Mouse (Mus musculus) midbrain, embryonic 13.5 days (tissue): ENCODE data around the gene Degs2. TPM values are rescaled to one million over a fixed set of nuclear protein-coding genes. Genes with fewer than 3 reads are reported as not detected.

ENCODE experiments used
- ATAC-seq: fragments of 200-750 bp; cut with Nextera tagmentation; 2 replicates; pipeline ENCODE4 v1.8.0; 2017; ENCODE audit warnings: mild to moderate bottlenecking, moderate TSS enrichment, moderate library complexity
- H3K27ac ChIP-seq: fragments of 300-500 bp; sonication (generic); 2 replicates; pipeline ENCODE4 v1.5.1; 2015; ENCODE audit warnings: inconsistent platforms, mild to moderate bottlenecking, moderate library complexity
- H3K27me3 ChIP-seq: fragments of 300-500 bp; sonication (generic); 2 replicates; pipeline ENCODE4 v1.6.1; 2015; ENCODE audit warnings: mild to moderate bottlenecking, inconsistent platforms
- H3K36me3 ChIP-seq: fragments of 300-500 bp; sonication (generic); 2 replicates; pipeline ENCODE4 v1.6.1; 2015; ENCODE audit warnings: mild to moderate bottlenecking, inconsistent platforms
- H3K4me1 ChIP-seq: fragments of 300-500 bp; sonication (generic); replicated peaks from 2 replicates; pipeline ENCODE4 v1.6.1; 2015; ENCODE audit warnings: inconsistent platforms
- H3K4me2 ChIP-seq: fragments of 300-500 bp; sonication (generic); replicated peaks from 2 replicates; pipeline ENCODE4 v1.6.1; 2015; ENCODE audit warnings: moderate library complexity, mild to moderate bottlenecking, inconsistent platforms
- H3K4me3 ChIP-seq: fragments of 300-500 bp; sonication (generic); replicated peaks from 2 replicates; pipeline ENCODE4 v1.5.1; 2015; ENCODE audit warnings: mild to moderate bottlenecking, inconsistent platforms
- H3K9ac ChIP-seq: fragments of 300-500 bp; sonication (generic); replicated peaks from 2 replicates; pipeline ENCODE4 v1.6.1; 2015; ENCODE audit warnings: mild to moderate bottlenecking, inconsistent platforms
- H3K9me3 ChIP-seq: fragments of 300-500 bp; sonication (generic); 2 replicates; pipeline ENCODE4 v1.6.1; 2016; ENCODE audit warnings: mild to moderate bottlenecking, inconsistent platforms
- WGBS: fragments of 180-500 bp; shearing (Covaris S2); methylation state at CpG from one replicate; pipeline ENCODE4 v1.1.7; 2015; 5-methylcytosine and 5-hydroxymethylcytosine counted together
- polyA plus RNA-seq: library from polyadenylated mRNA; unstranded; fragments of >200 nt; fragmentation: Nextera tagmentation; extraction: Ambion mirVana; gene quantifications from 2 replicates; pipeline ENCODE4 v1.2.1, GENCODE M21; 2015

Gene Degs2
- 3.0 and 3.8 TPM in 2 replicates for polyA plus RNA-seq

DNA sequence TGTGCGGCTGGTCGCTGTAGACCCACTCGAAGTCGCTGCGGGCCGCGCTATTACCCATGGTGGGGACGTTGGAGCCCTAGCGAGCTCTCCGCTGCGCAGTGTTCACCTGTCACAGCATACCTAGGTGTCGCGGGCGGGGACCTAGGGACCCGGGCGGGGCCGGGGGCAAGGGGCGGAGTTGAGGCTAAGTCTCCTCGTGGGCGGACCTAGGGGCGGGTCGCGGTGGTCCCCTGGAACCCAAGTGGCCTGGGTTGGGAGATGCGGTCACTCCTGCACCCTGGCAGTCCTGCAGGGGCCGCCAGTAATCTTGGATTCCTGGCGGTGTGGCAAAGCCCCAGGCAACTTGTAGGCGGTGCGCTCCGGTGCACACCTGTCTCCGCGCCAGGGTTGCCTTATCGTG lies at the start of gene Degs2:
TSS of gene Degs2 (minus strand) at position 131 of the 400 bp plus-strand sequence.
- Histone ChIP-seq H3K4me1 (peaks cover 11% of the 10 kb centered on the region), H3K9me3 (no peaks in the 10 kb centered on the region), H3K27ac (no peak within 1 kb of the TSS), H3K36me3 (no peaks in the 10 kb centered on the region), H3K4me2 (peak within 1 kb of the TSS; percentile 50), H3K4me3 (peak within 1 kb of the TSS; percentile 22), H3K9ac (no peak within 1 kb of the TSS), H3K27me3 (peaks cover 52% of the 10 kb centered on the region)
- peak; percentile 61; the same call in 1 of the 2 replicates for ATAC-seq
- 1% methylated on average over 32 of the region's 32 CpGs for WGBS

- Histone ChIP-seq H3K27ac (no peak overlapping the region), H3K4me3 (no peak overlapping the region), H3K9ac (no peak overlapping the region), H3K4me1 (0 out of 2 replicates have a peak, but pooled peaks cover 2% of the 10 kb centered on the region), H3K4me2 (no peak overlapping the region), H3K36me3 (no peaks in the 10 kb centered on the region), H3K9me3 (no peaks in the 10 kb centered on the region), H3K27me3 (no peaks in the 10 kb centered on the region)
- 28% methylated on average over 9 of the region's 9 CpGs for WGBS
- ATAC-seq = no peak
These were observed 49.7 kb upstream of the Degs2 start for GRCm38 (mm10) chr12:108751790-108752189.

GRCm38 (mm10) chr12:108750226-108750625 lies 48.1 kb upstream of the Degs2 start:
- Histone ChIP-seq H3K4me1 (0 out of 2 replicates have a peak, but pooled peaks cover 2% of the 10 kb centered on the region), H3K9ac (no peak overlapping the region), H3K4me2 (no peak overlapping the region), H3K4me3 (no peak overlapping the region), H3K36me3 (no peaks in the 10 kb centered on the region), H3K9me3 (no peaks in the 10 kb centered on the region), H3K27me3 (no peaks in the 10 kb centered on the region), H3K27ac (no peak overlapping the region)
- no peak for ATAC-seq
- 82% methylated on average over 3 of the region's 3 CpGs for WGBS

GRCm38 (mm10) chr12:108749454-108749853 lies 47.3 kb upstream of the Degs2 start:
- WGBS = 90% methylated on average over 9 of the region's 9 CpGs
- H3K9ac ChIP-seq = no peak overlapping the region
- no peak for ATAC-seq
- H3K4me3 ChIP-seq = no peak overlapping the region
- H3K36me3 ChIP-seq = no peaks in the 10 kb centered on the region
- no peak overlapping the region for H3K27ac ChIP-seq
- no peaks in the 10 kb centered on the region for H3K27me3 ChIP-seq
- H3K4me2 ChIP-seq = no peak overlapping the region
- H3K4me1 ChIP-seq = 0 out of 2 replicates have a peak, but pooled peaks cover 2% of the 10 kb centered on the region
- H3K9me3 ChIP-seq = no peaks in the 10 kb centered on the region

GRCm38 (mm10) chr12:108749019-108749418 lies 46.9 kb upstream of the Degs2 start:
- no peak for ATAC-seq
- Histone ChIP-seq H3K4me1 (0 out of 2 replicates have a peak, but pooled peaks cover 2% of the 10 kb centered on the region), H3K27me3 (no peaks in the 10 kb centered on the region), H3K36me3 (no peaks in the 10 kb centered on the region), H3K9ac (no peak overlapping the region), H3K9me3 (no peaks in the 10 kb centered on the region), H3K4me3 (no peak overlapping the region), H3K4me2 (no peak overlapping the region), H3K27ac (no peak overlapping the region)
- WGBS = 53% methylated on average over 6 of the region's 6 CpGs

DNA sequence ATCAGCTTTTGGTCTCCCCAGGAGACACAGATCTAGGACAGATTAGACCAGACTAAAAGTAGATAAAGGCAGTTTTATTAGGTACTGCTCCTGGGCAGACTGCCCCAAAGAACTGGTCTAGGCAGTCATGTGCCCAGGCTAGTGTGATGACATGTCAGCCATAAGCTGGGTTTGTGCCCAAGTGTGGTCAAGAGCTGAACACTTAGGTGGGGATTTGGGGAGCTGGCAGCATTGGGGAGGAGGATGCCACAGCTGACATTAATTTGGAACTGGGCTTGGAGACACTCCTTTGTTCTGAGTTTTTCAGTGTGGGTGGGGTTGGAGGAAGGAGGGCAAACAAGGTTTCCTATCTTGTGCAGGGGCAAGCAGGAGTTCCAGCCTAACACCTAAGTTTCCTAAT lies 43.9 kb upstream of the Degs2 start:
- Histone ChIP-seq H3K4me3 (no peak overlapping the region), H3K4me1 (no peaks in the 10 kb centered on the region), H3K9ac (no peak overlapping the region), H3K9me3 (no peaks in the 10 kb centered on the region), H3K36me3 (no peaks in the 10 kb centered on the region), H3K27me3 (no peaks in the 10 kb centered on the region), H3K27ac (no peak overlapping the region), H3K4me2 (no peak overlapping the region)
- ATAC-seq = no peak

DNA sequence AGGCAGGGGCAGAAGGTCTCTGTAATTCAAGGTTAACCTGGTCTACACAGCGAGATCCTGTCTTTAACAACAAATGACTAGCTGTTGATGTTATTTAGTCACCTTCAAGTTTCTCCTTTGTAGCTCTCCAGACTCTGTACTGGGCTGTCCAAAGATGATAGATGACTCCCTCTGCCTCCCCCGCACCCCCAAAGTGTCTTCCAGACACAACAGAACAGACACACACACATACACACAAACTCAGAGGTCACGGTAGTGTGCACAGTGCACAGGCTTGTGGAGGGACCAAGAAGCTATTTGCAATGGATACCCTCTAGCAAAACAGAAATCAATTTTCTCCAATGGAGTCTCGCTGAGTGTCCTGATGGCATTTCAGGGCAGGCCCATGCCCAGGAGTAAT lies 40.1 kb upstream of the Degs2 start:
- Histone ChIP-seq H3K9me3 (no peaks in the 10 kb centered on the region), H3K27ac (no peak overlapping the region), H3K27me3 (no peaks in the 10 kb centered on the region), H3K9ac (no peak overlapping the region), H3K4me3 (no peak overlapping the region), H3K4me2 (no peak overlapping the region), H3K36me3 (no peaks in the 10 kb centered on the region), H3K4me1 (no peaks in the 10 kb centered on the region)
- no peak for ATAC-seq
- WGBS = 86% methylated on average over 4 of the region's 4 CpGs

GRCm38 (mm10) chr12:108741472-108741871 lies 39.4 kb upstream of the Degs2 start:
- Histone ChIP-seq H3K4me3 (no peak overlapping the region), H3K9me3 (no peaks in the 10 kb centered on the region), H3K27ac (no peak overlapping the region), H3K9ac (no peak overlapping the region), H3K4me1 (no peaks in the 10 kb centered on the region), H3K36me3 (no peaks in the 10 kb centered on the region), H3K27me3 (no peaks in the 10 kb centered on the region), H3K4me2 (no peak overlapping the region)
- no peak for ATAC-seq
- WGBS = 86% methylated on average over 2 of the region's 2 CpGs

DNA sequence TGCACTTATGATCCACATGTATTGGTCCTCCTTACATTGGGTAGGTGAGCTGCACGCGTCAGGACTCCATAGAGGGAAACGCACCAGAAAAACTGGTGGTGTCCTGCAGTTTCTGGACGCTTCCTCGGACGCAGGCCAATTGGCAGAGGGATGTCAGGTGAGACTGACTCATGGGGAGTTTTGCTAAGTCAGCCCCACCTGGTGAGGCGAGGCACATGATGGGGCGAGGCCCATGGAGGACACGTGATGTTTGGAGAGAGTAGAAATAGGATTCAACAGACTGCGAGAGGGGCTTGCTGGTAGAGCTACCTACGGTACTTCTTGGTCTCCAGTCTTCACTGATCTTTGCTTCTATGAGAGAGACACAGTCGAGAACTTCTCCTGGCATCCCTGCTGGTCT lies 36.6 kb upstream of the Degs2 start:
- Histone ChIP-seq H3K4me3 (no peak overlapping the region), H3K4me1 (no peaks in the 10 kb centered on the region), H3K4me2 (no peak overlapping the region), H3K36me3 (no peaks in the 10 kb centered on the region), H3K27ac (no peak overlapping the region), H3K27me3 (no peaks in the 10 kb centered on the region), H3K9me3 (no peaks in the 10 kb centered on the region), H3K9ac (no peak overlapping the region)
- WGBS = 95% methylated on average over 12 of the region's 12 CpGs
- no peak for ATAC-seq

DNA sequence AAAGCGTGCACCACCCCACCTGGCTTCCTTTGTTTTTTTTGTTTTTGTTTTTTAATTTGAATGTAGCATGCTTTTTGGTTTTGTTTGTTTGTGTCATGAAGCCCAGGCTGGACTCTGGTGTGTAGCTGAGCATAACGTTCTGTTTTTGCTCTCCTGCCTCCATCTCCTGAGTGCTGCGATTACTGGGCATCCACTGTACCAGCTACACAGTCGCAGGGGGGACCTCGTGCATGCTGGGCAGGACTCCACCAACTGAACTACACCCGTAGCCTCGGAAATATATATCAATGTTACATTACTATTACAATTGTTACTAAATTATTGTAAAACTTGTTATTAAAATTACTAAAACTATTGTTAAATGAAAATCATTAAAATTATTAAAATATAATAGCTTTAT lies 35.7 kb upstream of the Degs2 start:
- ATAC-seq = no peak
- no peak overlapping the region for H3K4me3 ChIP-seq
- no peak overlapping the region for H3K4me2 ChIP-seq
- no peaks in the 10 kb centered on the region for H3K27me3 ChIP-seq
- H3K9me3 ChIP-seq = no peaks in the 10 kb centered on the region
- H3K4me1 ChIP-seq = no peaks in the 10 kb centered on the region
- 92% methylated on average over 7 of the region's 7 CpGs for WGBS
- no peak overlapping the region for H3K9ac ChIP-seq
- H3K27ac ChIP-seq = no peak overlapping the region
- no peaks in the 10 kb centered on the region for H3K36me3 ChIP-seq

- H3K9ac ChIP-seq = no peak overlapping the region
- no peak overlapping the region for H3K4me3 ChIP-seq
- H3K4me2 ChIP-seq = no peak overlapping the region
- no peaks in the 10 kb centered on the region for H3K36me3 ChIP-seq
- 92% methylated on average over 2 of the region's 2 CpGs for WGBS
- no peaks in the 10 kb centered on the region for H3K4me1 ChIP-seq
- ATAC-seq = no peak
- H3K27me3 ChIP-seq = no peaks in the 10 kb centered on the region
- no peak overlapping the region for H3K27ac ChIP-seq
- H3K9me3 ChIP-seq = no peaks in the 10 kb centered on the region
These were observed 32.3 kb upstream of the Degs2 start for GRCm38 (mm10) chr12:108734386-108734785.

GRCm38 (mm10) chr12:108723841-108724240 lies 21.7 kb upstream of the Degs2 start:
- H3K4me2 ChIP-seq = no peak overlapping the region
- no peak for ATAC-seq
- WGBS = 87% methylated on average over 3 of the region's 3 CpGs
- no peak overlapping the region for H3K27ac ChIP-seq
- H3K36me3 ChIP-seq = no peaks in the 10 kb centered on the region
- H3K4me1 ChIP-seq = no peaks in the 10 kb centered on the region
- no peaks in the 10 kb centered on the region for H3K27me3 ChIP-seq
- H3K9ac ChIP-seq = no peak overlapping the region
- no peak overlapping the region for H3K4me3 ChIP-seq
- H3K9me3 ChIP-seq = no peaks in the 10 kb centered on the region

DNA sequence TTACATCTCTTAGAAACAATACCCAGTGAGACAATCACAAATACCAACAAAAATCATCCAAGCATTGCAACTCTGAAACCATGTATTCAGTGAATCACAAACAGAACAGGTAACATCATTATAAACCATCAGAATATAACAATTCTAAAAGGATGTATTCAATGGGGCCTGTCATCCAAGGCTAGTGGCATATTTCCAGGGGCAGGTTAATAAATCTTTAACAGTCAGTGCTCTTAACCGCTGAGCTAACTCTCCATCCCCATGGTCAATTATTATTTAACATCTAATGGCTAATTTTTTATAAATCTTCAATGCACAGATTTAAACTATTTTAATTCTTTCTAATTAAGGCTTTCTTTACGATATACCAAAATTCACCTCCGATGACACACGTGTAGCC lies 20.3 kb upstream of the Degs2 start:
- WGBS = 94% methylated on average over 4 of the region's 4 CpGs
- Histone ChIP-seq H3K4me1 (no peaks in the 10 kb centered on the region), H3K4me3 (no peak overlapping the region), H3K36me3 (no peaks in the 10 kb centered on the region), H3K27me3 (no peaks in the 10 kb centered on the region), H3K9me3 (no peaks in the 10 kb centered on the region), H3K27ac (no peak overlapping the region), H3K4me2 (no peak overlapping the region), H3K9ac (no peak overlapping the region)
- no peak for ATAC-seq
